In genomic region chr6:50137651-50138050, GRCm38 (mm10) we compare ENCODE assay signal across 22 mouse cellular contexts. TPM values are rescaled to one million over a fixed set of nuclear protein-coding genes. Genes with fewer than 3 reads are reported as not detected.
DNase-seq lines count a peak whose midpoint lies in the region; ATAC-seq lines count a peak whose summit lies in the region.
"Had no signal": no experiment of that assay in that cellular context is flagged by ENCODE, and none has a peak within 500 bp of the region (broad histone marks: within the 10 kb centered on the region; RNA-seq: fewer than 3 reads in every experiment).

No protein-coding gene starts in this region.

- H3K27me3 ChIP-seq in kidney, embryonic 15.5 days = no peaks in the 10 kb centered on the region
- H3K27me3 ChIP-seq: forebrain, embryonic 13.5 days; hindbrain, embryonic 12.5 days had no signal

- no peak for ATAC-seq in kidney, embryonic 15.5 days (replicated peaks; ENCODE audit: low FRiP score)
- ATAC-seq: activated CD4-positive, CD25-positive, alpha-beta regulatory T cell, adult 4 months; CD4-positive, CD25-positive, alpha-beta regulatory T cell, adult 4 months; forebrain, embryonic 13.5 days; forebrain, embryonic 16.5 days had no signal

- peaks cover 12% of the 10 kb centered on the region; the same call in 1 of the 2 replicates for H3K4me1 ChIP-seq in kidney, embryonic 15.5 days
- H3K4me1 ChIP-seq: forebrain, embryonic 13.5 days; hindbrain, embryonic 12.5 days had no signal

- no peaks in the 10 kb centered on the region for H3K36me3 ChIP-seq in kidney, embryonic 15.5 days
- H3K36me3 ChIP-seq: forebrain, embryonic 10.5 days; hindbrain, embryonic 12.5 days had no signal

- no peak overlapping the region for H3K4me3 ChIP-seq in kidney, embryonic 15.5 days (replicated peaks)
- H3K4me3 ChIP-seq: forebrain, embryonic 10.5 days; forebrain, embryonic 13.5 days; hindbrain, embryonic 12.5 days had no signal

- no peak overlapping the region for H3K4me2 ChIP-seq in kidney, embryonic 15.5 days
- H3K4me2 ChIP-seq: forebrain, embryonic 13.5 days; heart, embryonic 11.5 days; hindbrain, embryonic 12.5 days had no signal

- no peak overlapping the region for H3K27ac ChIP-seq in kidney, embryonic 15.5 days
- H3K27ac ChIP-seq: forebrain, embryonic 10.5 days; forebrain, embryonic 13.5 days; hindbrain, embryonic 12.5 days had no signal

- peak; percentile 45 for DNase-seq in kidney, adult 18-20 months
- DNase-seq in kidney, adult 9 months = peak; percentile 83
- peak; percentile 61 for DNase-seq in kidney, postnatal 14 days
- DNase-seq in yolk sac, embryonic 10.5 days (ENCODE audit: low spot score) = peak; percentile 71
- DNase-seq in T-cell, adult 2 months (ENCODE audit: low spot score) = no peak
- no peak for DNase-seq in adipocyte (ENCODE audit: low spot score)
- DNase-seq in thymus, postnatal 10 days (ENCODE audit: low spot score in 2 of 2) = no peak
- DNase-seq: adrenal gland, postnatal 10 days; adrenal gland, postnatal 36 days; cerebellum, adult 18-20 months; cerebellum, adult 9-10 months; cerebellum, postnatal 14 days; gastrocnemius, postnatal 10 days; gastrocnemius, postnatal 36 days had no signal

- H3K9ac ChIP-seq in kidney, embryonic 15.5 days = no peak overlapping the region
- H3K9ac ChIP-seq: forebrain, embryonic 13.5 days; hindbrain, embryonic 12.5 days had no signal

- no peaks in the 10 kb centered on the region for H3K9me3 ChIP-seq in kidney, embryonic 15.5 days (replicated peaks)
- H3K9me3 ChIP-seq: forebrain, embryonic 10.5 days; forebrain, embryonic 13.5 days; hindbrain, embryonic 12.5 days had no signal

- 71% methylated on average over 3 of the region's 3 CpGs for WGBS in kidney, embryonic 15.5 days

RNA-seq across cellular contexts. Expression of gene Mpp6, which starts 27.6 kb away (rescaled TPM):
- 98.9 and 104 TPM in 2 replicates for polyA plus RNA-seq in kidney, embryonic 15.5 days (2015; fragmentation: Nextera tagmentation; extraction: Ambion mirVana)

Comparison
In these comparisons a context has a peak if more than half of its experiments do, and no peak if none do; other contexts are left out.
1. DNase-seq: peak in kidney, adult 18-20 months (single experiment), kidney, adult 9 months (single experiment), kidney, postnatal 14 days (single experiment) and yolk sac, embryonic 10.5 days (single experiment); none in T-cell, adult 2 months (single experiment), adipocyte (single experiment) and thymus, postnatal 10 days (0 of 2).